Mouse (Mus musculus): Measurements from ENCODE around the gene Dck. TPM values are rescaled to one million over a fixed set of nuclear protein-coding genes. Genes with fewer than 3 reads are reported as not detected.

Gene Dck
- polyA plus RNA-seq, 1 experiment from 2014 or later = 72.6 TPM

- H3K9me3 ChIP-seq = no peaks in the 10 kb centered on the region
- WGBS = 79% methylated on average over 8 of the region's 8 CpGs
- no peak for ATAC-seq (ENCODE audit: insufficient number of reproducible peaks, insufficient read depth, low FRiP score, low TSS enrichment, low read depth)
- no peaks in the 10 kb centered on the region for H3K36me3 ChIP-seq
- no peaks in the 10 kb centered on the region for H3K27me3 ChIP-seq
- no peak overlapping the region for H3K4me2 ChIP-seq
- no peaks in the 10 kb centered on the region for H3K4me1 ChIP-seq (replicated peaks)
- no peak overlapping the region for H3K4me3 ChIP-seq (replicated peaks)
- H3K9ac ChIP-seq (replicated peaks) = no peak overlapping the region
- no peak overlapping the region for H3K27ac ChIP-seq
These were observed 65.2 kb downstream of the Dck start for GRCm38 (mm10) chr5:88829835-88830571.

- H3K4me2 ChIP-seq = no peak overlapping the region
- no peaks in the 10 kb centered on the region for H3K36me3 ChIP-seq
- ATAC-seq (ENCODE audit: insufficient number of reproducible peaks, insufficient read depth, low FRiP score, low TSS enrichment, low read depth) = no peak
- no peaks in the 10 kb centered on the region for H3K9me3 ChIP-seq
- no peaks in the 10 kb centered on the region for H3K27me3 ChIP-seq
- H3K27ac ChIP-seq = no peak overlapping the region
- 83% methylated on average over 4 of the region's 4 CpGs for WGBS
- H3K4me1 ChIP-seq (replicated peaks) = no peaks in the 10 kb centered on the region
- no peak overlapping the region for H3K9ac ChIP-seq (replicated peaks)
- H3K4me3 ChIP-seq (replicated peaks) = no peak overlapping the region
These were observed 66.1 kb downstream of the Dck start for GRCm38 (mm10) chr5:88830880-88831279.

DNA sequence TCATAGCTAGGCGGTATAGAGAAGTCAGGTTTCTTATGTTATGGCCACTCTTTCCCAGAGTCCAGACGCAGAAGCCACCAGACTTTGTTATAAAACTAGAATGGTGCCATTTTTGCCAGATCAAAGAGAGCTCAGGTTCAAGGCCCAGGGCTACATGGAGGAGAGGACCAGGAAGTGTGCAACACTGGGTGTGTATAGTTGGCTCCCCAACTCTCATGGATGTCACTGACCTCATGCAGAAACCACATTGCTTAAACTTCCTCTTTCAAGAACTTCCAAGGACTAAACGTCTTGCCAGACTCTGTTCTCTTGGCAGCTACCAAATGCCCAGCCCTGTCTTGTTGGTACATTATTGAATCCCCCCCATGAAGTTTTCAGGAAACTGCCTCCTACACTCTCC is 67.1 kb downstream of the Dck start:
- H3K27me3 ChIP-seq = no peaks in the 10 kb centered on the region
- H3K27ac ChIP-seq = no peak overlapping the region
- no peaks in the 10 kb centered on the region for H3K36me3 ChIP-seq
- H3K9me3 ChIP-seq = no peaks in the 10 kb centered on the region
- no peak overlapping the region for H3K9ac ChIP-seq (replicated peaks)
- H3K4me3 ChIP-seq (replicated peaks) = no peak overlapping the region
- no peak overlapping the region for H3K4me2 ChIP-seq
- ATAC-seq (ENCODE audit: insufficient number of reproducible peaks, insufficient read depth, low FRiP score, low TSS enrichment, low read depth) = no peak
- 88% methylated on average over 3 of the region's 3 CpGs for WGBS
- H3K4me1 ChIP-seq (replicated peaks) = no peaks in the 10 kb centered on the region

Other genes with a start within 250 kb of the Dck start
- not detected in 2 replicates for gene Jchain, start 237.1 kb upstream of the Dck start, polyA plus RNA-seq (2016; fragmentation: Nextera tagmentation; extraction: Ambion mirVana)
- gene Utp3, start 210.5 kb upstream of the Dck start, polyA plus RNA-seq (2016; fragmentation: Nextera tagmentation; extraction: Ambion mirVana) = 71.1 and 81.0 TPM in 2 replicates
- 13.8 TPM in 2 replicates for gene Rufy3, start 200.0 kb upstream of the Dck start, polyA plus RNA-seq (2016; fragmentation: Nextera tagmentation; extraction: Ambion mirVana)
- 67.6 and 71.5 TPM in 2 replicates for gene Grsf1, start 88.8 kb upstream of the Dck start, polyA plus RNA-seq (2016; fragmentation: Nextera tagmentation; extraction: Ambion mirVana)
- 11.8 and 12.9 TPM in 2 replicates for gene Mob1b, start 44.1 kb upstream of the Dck start, polyA plus RNA-seq (2016; fragmentation: Nextera tagmentation; extraction: Ambion mirVana)
- gene Slc4a4, start 121.8 kb downstream of the Dck start, polyA plus RNA-seq (2016; fragmentation: Nextera tagmentation; extraction: Ambion mirVana) = 1.8 and 1.9 TPM in 2 replicates

All from limb, embryonic 12.5 days (tissue).